Mouse (Mus musculus) limb, embryonic 14.5 days (tissue): Measurements from ENCODE around the gene Izumo1r. TPM values are rescaled to one million over a fixed set of nuclear protein-coding genes. Genes with fewer than 3 reads are reported as not detected.

Experiments
- ATAC-seq: fragments of 200-750 bp; cut with Nextera tagmentation; 2 replicates; pipeline ENCODE4 v1.8.0; 2017; ENCODE audit warnings: low read depth, moderate number of reproducible peaks, moderate TSS enrichment; ENCODE audit not compliant: low FRiP score
- DNase-seq: peaks from one replicate; pipeline ENCODE4 v3.0.0-alpha.2; 2015; ENCODE audit warnings: low spot score
- H3K27ac ChIP-seq: fragments of 300-500 bp; sonication (generic); replicated peaks from 2 replicates; pipeline ENCODE4 v1.5.1; 2014; ENCODE audit warnings: low read depth, mild to moderate bottlenecking, low read length, moderate library complexity, mixed read lengths
- H3K27me3 ChIP-seq: fragments of 300-500 bp; sonication (generic); 2 replicates; pipeline ENCODE4 v1.6.1; 2014; ENCODE audit warnings: low read length, mixed read lengths; ENCODE audit not compliant: control insufficient read depth, insufficient read depth
- H3K36me3 ChIP-seq: fragments of 300-500 bp; sonication (generic); 2 replicates; pipeline ENCODE4 v1.6.1; 2014; ENCODE audit warnings: mild to moderate bottlenecking, low read length, moderate library complexity, mixed read lengths; ENCODE audit not compliant: control insufficient read depth, insufficient read depth
- H3K4me1 ChIP-seq: fragments of 300-500 bp; sonication (generic); 2 replicates; pipeline ENCODE4 v1.6.1; 2014; ENCODE audit warnings: antibody characterized with exemption, low read length, mixed read lengths; ENCODE audit not compliant: control insufficient read depth, insufficient read depth
- H3K4me2 ChIP-seq: fragments of 300-500 bp; sonication (generic); replicated peaks from 2 replicates; pipeline ENCODE4 v1.6.1; 2014; ENCODE audit warnings: low read depth, mild to moderate bottlenecking, low read length, moderate library complexity; ENCODE audit not compliant: severe bottlenecking
- H3K4me3 ChIP-seq: fragments of 300-500 bp; sonication (generic); replicated peaks from 2 replicates; pipeline ENCODE4 v1.5.1; 2014; ENCODE audit warnings: low read length
- H3K9ac ChIP-seq: fragments of 300-500 bp; sonication (generic); 2 replicates; pipeline ENCODE4 v1.6.1; 2014; ENCODE audit warnings: mild to moderate bottlenecking, low read depth, low read length, moderate library complexity; ENCODE audit not compliant: severe bottlenecking
- H3K9me3 ChIP-seq: fragments of 300-500 bp; sonication (generic); 2 replicates; pipeline ENCODE4 v1.6.1; 2016; ENCODE audit warnings: low read length; ENCODE audit not compliant: control insufficient read depth
- POLR2A ChIP-seq: fragments of 200-500 bp; IDR thresholded peaks from 2 replicates; pipeline ENCODE4 v1.8.0; 2012; ENCODE audit warnings: inconsistent platforms, mild to moderate bottlenecking, moderate library complexity, borderline replicate concordance; ENCODE audit not compliant: insufficient read depth, insufficient read length; ENCODE audit errors: extremely low read depth
- WGBS: fragments of 180-500 bp; shearing (Covaris S2); extraction: QIAGEN DNeasy Blood & Tissue Kit; methylation state at CpG from one replicate; pipeline ENCODE4 v1.1.7; 2014; 5-methylcytosine and 5-hydroxymethylcytosine counted together
- polyA plus RNA-seq, 2 experiments: library from polyadenylated mRNA; depleted of rRNA in 1 of 2; stranded (reverse) in 1 of 2; unstranded in 1 of 2; fragments of >200 nt; fragmentation: Nextera tagmentation in 1 of 2; extraction: Ambion mirVana in 1 of 2; gene quantifications; 2 replicates each; pipeline versions ENCODE4 v1.2.1 to v1.2.3; 2012 to 2014

Gene Izumo1r
- polyA plus RNA-seq, 2 experiments = 1.1 TPM; not detected in 1

- ATAC-seq (no peak), DNase-seq (no peak)
- no peaks in the 10 kb centered on the region for H3K27me3 ChIP-seq
- no peak for TF ChIP-seq POLR2A
- no peak overlapping the region for H3K9ac ChIP-seq
- no peak overlapping the region for H3K4me2 ChIP-seq
- no peak overlapping the region for H3K4me3 ChIP-seq
- no peaks in the 10 kb centered on the region for H3K36me3 ChIP-seq
- no peaks in the 10 kb centered on the region for H3K9me3 ChIP-seq
- no peak overlapping the region for H3K27ac ChIP-seq
- peaks cover 7% of the 10 kb centered on the region; the same call in 1 of the 2 replicates for H3K4me1 ChIP-seq
- WGBS = 61% methylated on average over 3 of the region's 3 CpGs
Measured at GRCm38 (mm10) chr9:14942143-14942720, 38.5 kb upstream of the Izumo1r start.

GRCm38 (mm10) chr9:14939610-14940009 is 35.9 kb upstream of the Izumo1r start:
- TF ChIP-seq POLR2A = no peak
- WGBS = 88% methylated on average over 3 of the region's 3 CpGs
- no peak for ATAC-seq

GRCm38 (mm10) chr9:14937308-14937707 is 33.6 kb upstream of the Izumo1r start:
- TF ChIP-seq POLR2A = no peak

More at GRCm38 (mm10) chr9:14939610-14940009, 35.9 kb upstream of the Izumo1r start:
- no peak overlapping the region for H3K9ac ChIP-seq
- DNase-seq = no peak
- H3K27me3 ChIP-seq = no peaks in the 10 kb centered on the region
- H3K4me1 ChIP-seq = peaks cover 11% of the 10 kb centered on the region
- no peak overlapping the region for H3K4me2 ChIP-seq
- H3K4me3 ChIP-seq = no peak overlapping the region
- H3K27ac ChIP-seq = no peak overlapping the region
- H3K36me3 ChIP-seq = no peaks in the 10 kb centered on the region
- H3K9me3 ChIP-seq = no peaks in the 10 kb centered on the region

GRCm38 (mm10) chr9:14934851-14935250 is 31.1 kb upstream of the Izumo1r start:
- no peak overlapping the region for H3K4me2 ChIP-seq
- H3K4me3 ChIP-seq = no peak overlapping the region
- H3K9me3 ChIP-seq = no peaks in the 10 kb centered on the region
- H3K4me1 ChIP-seq = peaks cover 11% of the 10 kb centered on the region
- no peak for DNase-seq
- no peak overlapping the region for H3K9ac ChIP-seq
- no peak for TF ChIP-seq POLR2A
- no peak overlapping the region for H3K27ac ChIP-seq
- ATAC-seq = no peak
- no peaks in the 10 kb centered on the region for H3K27me3 ChIP-seq
- WGBS = 67% methylated on average over 2 of the region's 2 CpGs
- no peaks in the 10 kb centered on the region for H3K36me3 ChIP-seq

More at GRCm38 (mm10) chr9:14937308-14937707, 33.6 kb upstream of the Izumo1r start:
- Histone ChIP-seq H3K9ac (no peak overlapping the region), H3K36me3 (no peaks in the 10 kb centered on the region), H3K27ac (no peak overlapping the region), H3K4me2 (no peak overlapping the region), H3K9me3 (no peaks in the 10 kb centered on the region), H3K27me3 (no peaks in the 10 kb centered on the region), H3K4me1 (peaks cover 11% of the 10 kb centered on the region), H3K4me3 (no peak overlapping the region)
- 60% methylated on average over 1 of the region's 1 CpGs for WGBS
- ATAC-seq (peak; percentile 55; the same call in 1 of the 2 replicates), DNase-seq (no peak)

- no peak for TF ChIP-seq POLR2A
- H3K9me3 ChIP-seq = no peaks in the 10 kb centered on the region
- H3K27me3 ChIP-seq = no peaks in the 10 kb centered on the region
- no peak for ATAC-seq
- H3K9ac ChIP-seq = no peak overlapping the region
- H3K36me3 ChIP-seq = no peaks in the 10 kb centered on the region
- H3K27ac ChIP-seq = no peak overlapping the region
- H3K4me2 ChIP-seq = no peak overlapping the region
- H3K4me3 ChIP-seq = no peak overlapping the region
- 56% methylated on average over 7 of the region's 7 CpGs for WGBS
- peaks cover 1% of the 10 kb centered on the region; the same call in 1 of the 2 replicates for H3K4me1 ChIP-seq
- no peak for DNase-seq
Measured at GRCm38 (mm10) chr9:14931943-14932342, 28.2 kb upstream of the Izumo1r start.
